In the genomic region with DNA sequence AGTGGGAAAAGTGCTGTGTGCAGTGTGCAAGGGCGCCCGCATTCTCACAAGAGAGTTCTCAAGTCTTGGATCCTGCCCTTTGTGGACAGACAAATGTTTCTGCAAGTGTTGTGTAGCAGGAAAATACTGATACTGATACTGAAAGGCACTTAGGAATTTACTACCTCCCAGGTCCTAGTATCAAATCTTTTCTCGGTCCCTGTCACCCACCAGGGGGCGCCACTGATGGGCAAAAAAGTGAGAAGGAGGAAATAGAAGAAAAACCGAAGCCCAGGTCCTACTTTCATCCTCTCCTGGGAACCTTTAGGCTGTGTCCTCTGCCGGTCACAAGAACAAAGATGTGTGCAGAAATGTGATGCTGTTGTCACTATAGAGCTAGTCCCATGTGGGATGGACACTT, we compare ENCODE assay signal across 10 mouse cellular contexts. TPM values are rescaled to one million over a fixed set of nuclear protein-coding genes. Genes with fewer than 3 reads are reported as not detected.
DNase-seq lines count a peak whose midpoint lies in the region; ATAC-seq and TF ChIP-seq lines count a peak whose summit lies in the region.
"Had no signal": no experiment of that assay in that cellular context is flagged by ENCODE, and none has a peak within 500 bp of the region (broad histone marks: within the 10 kb centered on the region; RNA-seq: fewer than 3 reads in every experiment).

No protein-coding gene starts in this region.

- 40% methylated on average over 6 of the region's 6 CpGs for whole genome bisulfite sequencing in intestine, postnatal 0 days
- 53% methylated on average over 6 of the region's 6 CpGs for WGBS in intestine, embryonic 15.5 days
- 37% methylated on average over 6 of the region's 6 CpGs for WGBS in liver, embryonic 13.5 days (ENCODE audit: insufficient replicate concordance)
- 47% methylated on average over 6 of the region's 6 CpGs for WGBS in forebrain, embryonic 14.5 days

- no peak overlapping the region for H3K4me2 ChIP-seq in intestine, postnatal 0 days (replicated peaks; ENCODE audit: low read depth)
- no peak overlapping the region for H3K4me2 ChIP-seq in intestine, embryonic 15.5 days (replicated peaks)
- no peak overlapping the region for H3K4me2 ChIP-seq in liver, embryonic 13.5 days
- no peak overlapping the region for H3K4me2 ChIP-seq in forebrain, embryonic 14.5 days (ENCODE audit: low read length)
- H3K4me2 ChIP-seq: embryonic facial prominence, embryonic 15.5 days; limb, embryonic 15.5 days had no signal

- no peak overlapping the region for H3K9ac ChIP-seq in intestine, postnatal 0 days (ENCODE audit: low read depth, low read length)
- no peak overlapping the region for H3K9ac ChIP-seq in intestine, embryonic 15.5 days
- H3K9ac ChIP-seq in liver, embryonic 13.5 days, result no peak overlapping the region
- no peak overlapping the region for H3K9ac ChIP-seq in forebrain, embryonic 14.5 days (ENCODE audit: low read length)
- H3K9ac ChIP-seq: embryonic facial prominence, embryonic 15.5 days; limb, embryonic 15.5 days had no signal

- no peaks in the 10 kb centered on the region for H3K27me3 ChIP-seq in intestine, postnatal 0 days (replicated peaks; ENCODE audit: control insufficient read depth, insufficient read depth, low read length)
- no peaks in the 10 kb centered on the region for H3K27me3 ChIP-seq in intestine, embryonic 15.5 days (replicated peaks)
- H3K27me3 ChIP-seq in G1E (ENCODE audit: insufficient read depth, low read length), result peaks cover 32% of the 10 kb centered on the region
- H3K27me3 ChIP-seq in liver, embryonic 13.5 days, result no peaks in the 10 kb centered on the region
- H3K27me3 ChIP-seq in forebrain, embryonic 14.5 days (replicated peaks; ENCODE audit: control insufficient read depth, insufficient read depth, low read length), result no peaks in the 10 kb centered on the region
- H3K27me3 ChIP-seq: embryonic facial prominence, embryonic 15.5 days; limb, embryonic 15.5 days had no signal

- no peak for DNase-seq in G1E (ENCODE audit: low spot score)
- peak; percentile 54 for DNase-seq in c-Kit-positive CD71-positive TER-119-positive erythroid progenitor cells, embryonic 14.5 days (ENCODE audit: low spot score)
- DNase-seq in liver, embryonic 13.5 days, result peak; percentile 28
- DNase-seq in spleen, adult 12 weeks (ENCODE audit: low spot score), result peak; percentile 56
- DNase-seq in forebrain, embryonic 14.5 days (ENCODE audit: low spot score), result no peak

- no peak overlapping the region for H3K27ac ChIP-seq in intestine, postnatal 0 days (ENCODE audit: low read depth, low read length)
- H3K27ac ChIP-seq in intestine, embryonic 15.5 days, result no peak overlapping the region
- H3K27ac ChIP-seq in liver, embryonic 13.5 days, result no peak overlapping the region
- no peak overlapping the region for H3K27ac ChIP-seq in forebrain, embryonic 14.5 days (ENCODE audit: low read depth, low read length)
- H3K27ac ChIP-seq: embryonic facial prominence, embryonic 15.5 days; limb, embryonic 15.5 days had no signal

- H3K4me3 ChIP-seq in intestine, postnatal 0 days (ENCODE audit: low read depth, low read length), result no peak overlapping the region
- H3K4me3 ChIP-seq in intestine, embryonic 15.5 days (replicated peaks), result no peak overlapping the region
- no peak overlapping the region for H3K4me3 ChIP-seq in G1E (ENCODE audit: low read depth, low read length)
- no peak overlapping the region for H3K4me3 ChIP-seq in liver, embryonic 13.5 days (replicated peaks)
- no peak overlapping the region for H3K4me3 ChIP-seq in forebrain, embryonic 14.5 days (ENCODE audit: low read depth, low read length)
- H3K4me3 ChIP-seq: embryonic facial prominence, embryonic 15.5 days; limb, embryonic 15.5 days had no signal

- no peaks in the 10 kb centered on the region for H3K36me3 ChIP-seq in intestine, postnatal 0 days (ENCODE audit: control insufficient read depth, insufficient read depth)
- no peaks in the 10 kb centered on the region for H3K36me3 ChIP-seq in intestine, embryonic 15.5 days
- H3K36me3 ChIP-seq in G1E (replicated peaks), result no peaks in the 10 kb centered on the region
- H3K36me3 ChIP-seq in liver, embryonic 13.5 days, result no peaks in the 10 kb centered on the region
- H3K36me3 ChIP-seq in forebrain, embryonic 14.5 days (ENCODE audit: control insufficient read depth, insufficient read depth, low read length), result no peaks in the 10 kb centered on the region
- H3K36me3 ChIP-seq: embryonic facial prominence, embryonic 15.5 days; limb, embryonic 15.5 days had no signal

- ATAC-seq in intestine, postnatal 0 days, result no peak
- ATAC-seq in intestine, embryonic 15.5 days, result no peak
- no peak for ATAC-seq in G1E (ENCODE audit: extremely low read depth, insufficient number of reproducible peaks, low FRiP score, poor library complexity, severe bottlenecking)
- ATAC-seq in granulocyte monocyte progenitor cell, adult 5-6 weeks (replicated peaks; ENCODE audit: poor library complexity, severe bottlenecking), result peak; percentile 87
- ATAC-seq in liver, embryonic 13.5 days (ENCODE audit: low read depth), result no peak
- no peak for ATAC-seq in forebrain, embryonic 14.5 days

- no peaks in the 10 kb centered on the region for H3K4me1 ChIP-seq in intestine, postnatal 0 days (replicated peaks; ENCODE audit: control insufficient read depth, insufficient read depth, low read length)
- H3K4me1 ChIP-seq in intestine, embryonic 15.5 days (replicated peaks), result no peaks in the 10 kb centered on the region
- H3K4me1 ChIP-seq in G1E (ENCODE audit: insufficient read depth, low read depth, low read length), result peaks cover 6% of the 10 kb centered on the region
- no peaks in the 10 kb centered on the region for H3K4me1 ChIP-seq in liver, embryonic 13.5 days (replicated peaks)
- no peaks in the 10 kb centered on the region for H3K4me1 ChIP-seq in forebrain, embryonic 14.5 days (ENCODE audit: control insufficient read depth, insufficient read depth, low read length)
- H3K4me1 ChIP-seq: embryonic facial prominence, embryonic 15.5 days; limb, embryonic 15.5 days had no signal

- TF ChIP-seq CTCF in intestine, postnatal 0 days (IDR thresholded peaks at IDR 0.05; ENCODE audit: low read depth), result peak; percentile 79
- TF ChIP-seq CTCF in G1E (IDR thresholded peaks at IDR 0.05; ENCODE audit: low read depth, low read length), result peak; percentile 52

- no peaks in the 10 kb centered on the region for H3K9me3 ChIP-seq in intestine, postnatal 0 days (ENCODE audit: control insufficient read depth)
- H3K9me3 ChIP-seq in intestine, embryonic 15.5 days, result no peaks in the 10 kb centered on the region
- no peaks in the 10 kb centered on the region for H3K9me3 ChIP-seq in G1E (replicated peaks)
- no peaks in the 10 kb centered on the region for H3K9me3 ChIP-seq in liver, embryonic 13.5 days (replicated peaks)
- H3K9me3 ChIP-seq in forebrain, embryonic 14.5 days (replicated peaks; ENCODE audit: control insufficient read depth, low read length), result no peaks in the 10 kb centered on the region
- H3K9me3 ChIP-seq: embryonic facial prominence, embryonic 15.5 days; limb, embryonic 15.5 days had no signal

RNA-seq across cellular contexts. Expression of a gene that starts 27.4 kb away (rescaled TPM):
- polyA plus RNA-seq in intestine, postnatal 0 days (2015; fragmentation: Nextera tagmentation; extraction: Ambion mirVana), result 295 TPM in 2 replicates
- 247 and 273 TPM in 2 replicates for polyA plus RNA-seq in intestine, embryonic 15.5 days (2015; fragmentation: Nextera tagmentation; extraction: Ambion mirVana)
- 76.0 and 81.2 TPM in 2 replicates for total RNA-seq in G1E (2014; fragmentation: Nextera tagmentation)
- 162 and 173 TPM in 2 replicates for total RNA-seq in G1E (2017)
- 131 and 189 TPM in 2 replicates for polyA plus RNA-seq in G1E (2012)
- total RNA-seq in granulocyte monocyte progenitor cell, adult 5-6 weeks (2014; fragmentation: Nextera tagmentation), result 62.7 and 67.8 TPM in 2 replicates
- 108 and 113 TPM in 2 replicates for total RNA-seq in granulocyte monocyte progenitor cell, adult 5-6 weeks (2017)
- polyA plus RNA-seq in liver, embryonic 13.5 days (2015; fragmentation: Nextera tagmentation; extraction: Ambion mirVana), result 77.9 and 99.1 TPM in 2 replicates
- 110 and 122 TPM in 2 replicates for polyA plus RNA-seq in forebrain, embryonic 14.5 days (2014; fragmentation: Nextera tagmentation; extraction: Ambion mirVana)

RNA-seq across cellular contexts. Expression of a gene that starts 45.0 kb away (rescaled TPM):
- polyA plus RNA-seq in intestine, postnatal 0 days (2015; fragmentation: Nextera tagmentation; extraction: Ambion mirVana), result not detected in 2 replicates
- polyA plus RNA-seq in intestine, embryonic 15.5 days (2015; fragmentation: Nextera tagmentation; extraction: Ambion mirVana), result not detected in 2 replicates
- total RNA-seq in G1E (2014; fragmentation: Nextera tagmentation), result not detected in 2 replicates
- 0.35 TPM in 1 of 2 replicates, not detected in the other for total RNA-seq in G1E (2017)
- 0.05 TPM in 1 of 2 replicates, not detected in the other for polyA plus RNA-seq in G1E (2012)
- not detected in 2 replicates for total RNA-seq in granulocyte monocyte progenitor cell, adult 5-6 weeks (2014; fragmentation: Nextera tagmentation)
- not detected in 2 replicates for total RNA-seq in granulocyte monocyte progenitor cell, adult 5-6 weeks (2017)
- not detected in 2 replicates for polyA plus RNA-seq in liver, embryonic 13.5 days (2015; fragmentation: Nextera tagmentation; extraction: Ambion mirVana)
- polyA plus RNA-seq in forebrain, embryonic 14.5 days (2014; fragmentation: Nextera tagmentation; extraction: Ambion mirVana), result not detected in 2 replicates
- polyA plus RNA-seq: embryonic facial prominence, embryonic 15.5 days; limb, embryonic 15.5 days had no signal

Comparison
In these comparisons a context has a peak if more than half of its experiments do, and no peak if none do; other contexts are left out.
1. DNase-seq: peak in c-Kit-positive CD71-positive TER-119-positive erythroid progenitor cells, embryonic 14.5 days (single experiment), liver, embryonic 13.5 days (single experiment) and spleen, adult 12 weeks (single experiment); none in G1E (single experiment) and forebrain, embryonic 14.5 days (single experiment).